In the genomic region with DNA sequence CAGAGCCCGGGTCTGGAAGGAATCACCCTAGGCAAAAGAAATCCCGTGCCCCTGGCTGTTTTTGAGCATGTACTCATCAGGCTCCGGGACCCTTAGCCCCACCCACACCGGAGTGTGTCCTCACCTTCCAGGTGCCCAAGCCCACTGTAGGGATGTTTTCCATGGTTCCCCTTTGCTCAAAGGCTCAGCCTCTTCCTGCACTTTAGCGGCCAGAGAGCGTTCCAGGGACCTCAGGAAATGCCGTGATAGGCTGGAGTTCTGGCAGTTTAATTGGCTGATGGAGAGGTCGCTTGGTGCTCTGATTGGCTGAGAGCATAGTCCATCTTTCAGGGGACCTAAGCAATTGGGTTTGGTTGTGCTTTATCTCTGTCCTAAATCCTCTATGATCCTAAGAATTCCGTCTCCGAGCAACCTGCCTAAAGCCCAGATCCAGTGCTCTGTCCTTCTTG, we compare ENCODE assay signal across 8 mouse cellular contexts. TPM values are rescaled to one million over a fixed set of nuclear protein-coding genes. Genes with fewer than 3 reads are reported as not detected.
DNase-seq lines count a peak whose midpoint lies in the region; ATAC-seq lines count a peak whose summit lies in the region.

Akr1e1 (minus strand) TSS at position 214 of the 449 bp plus-strand sequence.

- peak; percentile 99 for ATAC-seq in inflammation-experienced regulatory T-cells, adult 6 months
- peak; percentile 100 for ATAC-seq in megakaryocyte-erythroid progenitor cell, adult 5-6 weeks (replicated peaks; ENCODE audit: low FRiP score, low TSS enrichment, poor library complexity, severe bottlenecking)

- DNase-seq in adrenal gland, adult (ENCODE audit: inconsistent age in 2 of 2, low spot score in 1 of 2), result peak; percentile 93 to 97
- DNase-seq in embryo, embryonic 10.5 days (ENCODE audit: low spot score), result peak; percentile 95
- DNase-seq in gastrocnemius, postnatal 14 days, result peak; percentile 84
- DNase-seq in left cerebral cortex, postnatal 10 days (ENCODE audit: extremely low spot score in 1 of 2, low spot score in 2 of 2), result peak; percentile 88 to 95
- peak; percentile 90 for DNase-seq in right cerebral cortex, postnatal 25 days
- peak; percentile 81 to 85 for DNase-seq in urinary bladder, postnatal 4 days (ENCODE audit: low spot score in 2 of 2)

- intact Hi-C loops in gastrocnemius, postnatal 14 days (cut with DNase I; ENCODE audit: low total_unique reads), result no loop called here
- intact Hi-C loops in left cerebral cortex, postnatal 10 days (cut with DNase I), result loop anchor here (10.0 kb wide), 1 partner anchor 944 kb away; no protein-coding TSS in a partner anchor

RNA-seq across cellular contexts. Expression of gene Akr1e1, which starts in this region (rescaled TPM):
- 10 to 100 TPM; 10.6 to 12.1 TPM for total RNA-seq in gastrocnemius, postnatal 14 days (2021)
- polyA plus RNA-seq in inflammation-experienced regulatory T-cells, adult 6 months (2017; shearing (Covaris generic)), result 10 to 100 TPM; 18.3 to 22.7 (median 21.4) TPM
- 10 to 100 TPM; 16.9 to 22.4 TPM for total RNA-seq in left cerebral cortex, postnatal 10 days (2021)
- total RNA-seq in megakaryocyte-erythroid progenitor cell, adult 5-6 weeks (2014; fragmentation: Nextera tagmentation), result 18.1 and 44.8 TPM in 2 replicates
- total RNA-seq in megakaryocyte-erythroid progenitor cell, adult 5-6 weeks (2017), result 11.5 and 13.7 TPM in 2 replicates

Comparison
In these comparisons a context has a peak if more than half of its experiments do, and no peak if none do; other contexts are left out.
1. Peak in every context shown above with its lines: DNase-seq and ATAC-seq.